ENCODE assay signal across 1 mouse cellular context in genomic region chr2:153198485-153198884, GRCm38 (mm10).
TF ChIP-seq lines count a peak whose summit lies in the region.

No protein-coding gene starts in this region.

TF ChIP-seq in CH12.LX, 34 proteins besides CTCF, POLR2A, EP300 and RAD21:
- no peak for TF ChIP-seq USF2 (conservative IDR thresholded peaks at IDR 0.05; ENCODE audit: low read depth, low read length)
- TF ChIP-seq ZMIZ1 (IDR thresholded peaks at IDR 0.05; ENCODE audit: low read depth, low read length), result no peak
- TF ChIP-seq TBP (conservative IDR thresholded peaks at IDR 0.05; ENCODE audit: low read depth, low read length), result no peak
- peak; percentile 67 for TF ChIP-seq ETS1 (conservative IDR thresholded peaks at IDR 0.05; ENCODE audit: low read depth, low read length)
- TF ChIP-seq MYC (IDR thresholded peaks at IDR 0.05; ENCODE audit: low read depth, low read length), result no peak
- TF ChIP-seq BHLHE40 (IDR thresholded peaks at IDR 0.05; ENCODE audit: low read depth, low read length), result peak; percentile 43
- TF ChIP-seq MAFK (IDR thresholded peaks at IDR 0.05; ENCODE audit: insufficient replicate concordance, low read length), result no peak
- no peak for TF ChIP-seq POLR2AphosphoS2 (IDR thresholded peaks at IDR 0.05; ENCODE audit: low read depth, low read length)
- 0 out of 2 replicates have a peak, but pooled peaks have one; percentile 29 for TF ChIP-seq RCOR1 (conservative IDR thresholded peaks at IDR 0.05; ENCODE audit: low read depth, low read length)
- no peak for TF ChIP-seq NELFE (IDR thresholded peaks at IDR 0.05; ENCODE audit: low read depth, low read length)
- no peak for TF ChIP-seq HCFC1 (IDR thresholded peaks at IDR 0.05; ENCODE audit: low read depth, low read length)
- TF ChIP-seq E2F4 (IDR thresholded peaks at IDR 0.05; ENCODE audit: insufficient replicate concordance, low read depth, low read length), result no peak
- TF ChIP-seq CHD2 (IDR thresholded peaks at IDR 0.05; ENCODE audit: low read length), result 0 out of 2 replicates have a peak, but pooled peaks have one; percentile 34
- peak; percentile 51; the same call in 1 of the 2 replicates for TF ChIP-seq MAX (IDR thresholded peaks at IDR 0.05; ENCODE audit: low read length)
- TF ChIP-seq JUN (IDR thresholded peaks at IDR 0.05; ENCODE audit: insufficient read depth, low read depth, low read length), result no peak
- peak; percentile 34 for TF ChIP-seq SIN3A (IDR thresholded peaks at IDR 0.05; ENCODE audit: low read length)
- TF ChIP-seq SMC3 (IDR thresholded peaks at IDR 0.05; ENCODE audit: low read depth, low read length), result no peak
